Mouse (Mus musculus) limb, embryonic 13.5 days (tissue): ENCODE measurements around the gene Brinp1. TPM values are rescaled to one million over a fixed set of nuclear protein-coding genes. Genes with fewer than 3 reads are reported as not detected.
"Not testable (repeated sequence)": the region's sequence is repeated elsewhere in the genome, so short reads cannot be mapped to it uniquely, and the experiment has no call there.

ENCODE experiments used
- ATAC-seq: fragments of 200-750 bp; cut with Nextera tagmentation; 2 replicates; pipeline ENCODE4 v1.8.0; 2017; ENCODE audit warnings: low read depth, moderate number of reproducible peaks, moderate TSS enrichment; ENCODE audit not compliant: low FRiP score
- H3K27ac ChIP-seq: fragments of 300-500 bp; sonication (generic); 2 replicates; pipeline ENCODE4 v1.5.1; 2015; ENCODE audit warnings: inconsistent platforms, mild to moderate bottlenecking, moderate library complexity
- H3K27me3 ChIP-seq: fragments of 300-500 bp; sonication (generic); 2 replicates; pipeline ENCODE4 v1.6.1; 2015; ENCODE audit warnings: mild to moderate bottlenecking, inconsistent platforms
- H3K36me3 ChIP-seq: fragments of 300-500 bp; sonication (generic); 2 replicates; pipeline ENCODE4 v1.6.1; 2015; ENCODE audit warnings: inconsistent platforms, mild to moderate bottlenecking, moderate library complexity
- H3K4me1 ChIP-seq: fragments of 300-500 bp; sonication (generic); 2 replicates; pipeline ENCODE4 v1.6.1; 2015; ENCODE audit warnings: inconsistent platforms
- H3K4me2 ChIP-seq: fragments of 300-500 bp; sonication (generic); replicated peaks from 2 replicates; pipeline ENCODE4 v1.6.1; 2015; ENCODE audit warnings: inconsistent platforms, mild to moderate bottlenecking, moderate library complexity
- H3K4me3 ChIP-seq: fragments of 300-500 bp; sonication (generic); 2 replicates; pipeline ENCODE4 v1.5.1; 2015; ENCODE audit warnings: moderate library complexity, mild to moderate bottlenecking, inconsistent platforms
- H3K9ac ChIP-seq: fragments of 300-500 bp; sonication (generic); 2 replicates; pipeline ENCODE4 v1.6.1; 2015; ENCODE audit warnings: mild to moderate bottlenecking, inconsistent platforms
- H3K9me3 ChIP-seq: fragments of 300-500 bp; sonication (generic); 2 replicates; pipeline ENCODE4 v1.6.1; 2016; ENCODE audit warnings: inconsistent platforms
- WGBS: fragments of 180-500 bp; shearing (Covaris S2); methylation state at CpG from one replicate; pipeline ENCODE4 v1.1.7; 2015; 5-methylcytosine and 5-hydroxymethylcytosine counted together
- polyA plus RNA-seq: library from polyadenylated mRNA; unstranded; fragments of >200 nt; fragmentation: Nextera tagmentation; extraction: Ambion mirVana; gene quantifications from 2 replicates; pipeline ENCODE4 v1.2.1, GENCODE M21; 2015

Gene Brinp1
- polyA plus RNA-seq, 1 experiment from 2014 or later = 13.3 TPM

GRCm38 (mm10) chr4:68910942-68911341 is 43.3 kb downstream of the Brinp1 start:
- no peak for ATAC-seq
- Histone ChIP-seq H3K4me2 (no peak overlapping the region), H3K9ac (no peak overlapping the region), H3K4me3 (no peak overlapping the region), H3K9me3 (no peaks in the 10 kb centered on the region), H3K27ac (no peak overlapping the region), H3K36me3 (no peaks in the 10 kb centered on the region), H3K27me3 (no peaks in the 10 kb centered on the region), H3K4me1 (no peaks in the 10 kb centered on the region)
- 53% methylated on average over 3 of the region's 3 CpGs for WGBS

GRCm38 (mm10) chr4:68906417-68907210 is 47.6 kb downstream of the Brinp1 start:
- no peak overlapping the region for H3K4me2 ChIP-seq
- no peak for ATAC-seq
- no peaks in the 10 kb centered on the region for H3K36me3 ChIP-seq
- no peak overlapping the region for H3K9ac ChIP-seq
- 71% methylated on average over 11 of the region's 11 CpGs for whole genome bisulfite sequencing
- H3K27ac ChIP-seq = no peak overlapping the region
- no peak overlapping the region for H3K4me3 ChIP-seq
- H3K9me3 ChIP-seq = no peaks in the 10 kb centered on the region
- no peaks in the 10 kb centered on the region for H3K27me3 ChIP-seq
- H3K4me1 ChIP-seq = no peaks in the 10 kb centered on the region

- Histone ChIP-seq H3K36me3 (no peaks in the 10 kb centered on the region), H3K27me3 (no peaks in the 10 kb centered on the region)
- 83% methylated on average over 4 of the region's 4 CpGs for WGBS
Measured at GRCm38 (mm10) chr4:68890526-68890925, 63.7 kb downstream of the Brinp1 start.

GRCm38 (mm10) chr4:68886276-68886675 is 67.9 kb downstream of the Brinp1 start:
- ATAC-seq = no peak
- Histone ChIP-seq H3K4me3 (no peak overlapping the region), H3K9me3 (no peaks in the 10 kb centered on the region), H3K4me2 (no peak overlapping the region), H3K4me1 (no peaks in the 10 kb centered on the region), H3K36me3 (no peaks in the 10 kb centered on the region), H3K27me3 (no peaks in the 10 kb centered on the region), H3K27ac (no peak overlapping the region), H3K9ac (no peak overlapping the region)
- 95% methylated on average over 2 of the region's 2 CpGs for WGBS

More at GRCm38 (mm10) chr4:68890526-68890925, 63.7 kb downstream of the Brinp1 start:
- Histone ChIP-seq H3K4me2 (no peak overlapping the region), H3K27ac (no peak overlapping the region), H3K9me3 (no peaks in the 10 kb centered on the region), H3K9ac (no peak overlapping the region), H3K4me3 (no peak overlapping the region), H3K4me1 (no peaks in the 10 kb centered on the region)
- no peak for ATAC-seq

- Histone ChIP-seq H3K27ac (no peak overlapping the region), H3K9ac (no peak overlapping the region), H3K4me3 (no peak overlapping the region), H3K27me3 (no peaks in the 10 kb centered on the region), H3K9me3 (no peaks in the 10 kb centered on the region), H3K4me1 (no peaks in the 10 kb centered on the region), H3K36me3 (no peaks in the 10 kb centered on the region), H3K4me2 (no peak overlapping the region)
- no peak for ATAC-seq
Measured at GRCm38 (mm10) chr4:68872028-68872427, 82.2 kb downstream of the Brinp1 start.

GRCm38 (mm10) chr4:68865135-68865767 is 88.9 kb downstream of the Brinp1 start:
- WGBS = 76% methylated on average over 4 of the region's 4 CpGs

GRCm38 (mm10) chr4:68864668-68865067 is 89.5 kb downstream of the Brinp1 start:
- H3K4me1 ChIP-seq = no peaks in the 10 kb centered on the region
- WGBS = 96% methylated on average over 2 of the region's 2 CpGs
- H3K4me3 ChIP-seq = no peak overlapping the region
- no peaks in the 10 kb centered on the region for H3K27me3 ChIP-seq
- H3K9ac ChIP-seq = no peak overlapping the region
- no peak overlapping the region for H3K27ac ChIP-seq
- H3K36me3 ChIP-seq = no peaks in the 10 kb centered on the region
- no peak overlapping the region for H3K4me2 ChIP-seq
- no peak for ATAC-seq
- H3K9me3 ChIP-seq = no peaks in the 10 kb centered on the region

More at GRCm38 (mm10) chr4:68865135-68865767, 88.9 kb downstream of the Brinp1 start:
- H3K9me3 ChIP-seq = no peaks in the 10 kb centered on the region
- H3K4me1 ChIP-seq = no peaks in the 10 kb centered on the region
- H3K27me3 ChIP-seq = no peaks in the 10 kb centered on the region
- ATAC-seq = no peak
- H3K4me2 ChIP-seq = no peak overlapping the region
- H3K9ac ChIP-seq = no peak overlapping the region
- H3K27ac ChIP-seq = no peak overlapping the region
- no peaks in the 10 kb centered on the region for H3K36me3 ChIP-seq
- H3K4me3 ChIP-seq = no peak overlapping the region

GRCm38 (mm10) chr4:68856868-68857267 is 97.3 kb downstream of the Brinp1 start:
- Histone ChIP-seq H3K27ac (no peak overlapping the region), H3K4me1 (no peaks in the 10 kb centered on the region), H3K4me3 (no peak overlapping the region), H3K4me2 (no peak overlapping the region), H3K36me3 (no peaks in the 10 kb centered on the region), H3K9ac (no peak overlapping the region), H3K9me3 (no peaks in the 10 kb centered on the region), H3K27me3 (no peaks in the 10 kb centered on the region)
- no peak for ATAC-seq
- WGBS = 57% methylated on average over 1 of the region's 1 CpGs

- no peaks in the 10 kb centered on the region for H3K4me1 ChIP-seq
- no peak for ATAC-seq
- H3K36me3 ChIP-seq = no peaks in the 10 kb centered on the region
- no peaks in the 10 kb centered on the region for H3K9me3 ChIP-seq
- H3K4me3 ChIP-seq = no peak overlapping the region
- H3K27me3 ChIP-seq = no peaks in the 10 kb centered on the region
- no peak overlapping the region for H3K27ac ChIP-seq
- WGBS = 58% methylated on average over 3 of the region's 3 CpGs
- no peak overlapping the region for H3K9ac ChIP-seq
- no peak overlapping the region for H3K4me2 ChIP-seq
Measured at GRCm38 (mm10) chr4:68849671-68850070, 104.5 kb downstream of the Brinp1 start.

- no peak overlapping the region for H3K27ac ChIP-seq
- H3K4me1 ChIP-seq = no peaks in the 10 kb centered on the region
- H3K27me3 ChIP-seq = no peaks in the 10 kb centered on the region
- no peak for ATAC-seq
- no peaks in the 10 kb centered on the region for H3K36me3 ChIP-seq
- no peak overlapping the region for H3K4me2 ChIP-seq
- no peak overlapping the region for H3K4me3 ChIP-seq
- no peaks in the 10 kb centered on the region for H3K9me3 ChIP-seq
- 64% methylated on average over 1 of the region's 1 CpGs for WGBS
- H3K9ac ChIP-seq = no peak overlapping the region
Measured at GRCm38 (mm10) chr4:68846976-68847375, 107.2 kb downstream of the Brinp1 start.

GRCm38 (mm10) chr4:68845964-68846363 is 108.2 kb downstream of the Brinp1 start:
- 47% methylated on average over 3 of the region's 3 CpGs for WGBS
- no peak overlapping the region for H3K9ac ChIP-seq
- no peak for ATAC-seq
- H3K27me3 ChIP-seq = no peaks in the 10 kb centered on the region
- H3K27ac ChIP-seq = no peak overlapping the region
- H3K4me2 ChIP-seq = no peak overlapping the region
- H3K4me3 ChIP-seq = no peak overlapping the region
- no peaks in the 10 kb centered on the region for H3K9me3 ChIP-seq
- H3K36me3 ChIP-seq = no peaks in the 10 kb centered on the region
- no peaks in the 10 kb centered on the region for H3K4me1 ChIP-seq

GRCm38 (mm10) chr4:68813997-68814396 is 140.2 kb downstream of the Brinp1 start:
- H3K27me3 ChIP-seq, H3K4me2 ChIP-seq, H3K36me3 ChIP-seq, ATAC-seq, H3K27ac ChIP-seq, H3K4me3 ChIP-seq, H3K4me1 ChIP-seq, H3K9ac ChIP-seq, H3K9me3 ChIP-seq: not testable (repeated sequence)
